Mouse (Mus musculus) spleen, adult 18-20 months (tissue): ENCODE data around the gene Tdrd1.
"Not testable (repeated sequence)": the region's sequence is repeated elsewhere in the genome, so short reads cannot be mapped to it uniquely, and the experiment has no call there.

Experiments used
- DNase-seq, 2 experiments: peaks; one replicate each; pipeline ENCODE4 v3.0.0; 2022; ENCODE audit warnings: mixed read lengths in 2 of 2

Tdrd1 gene

DNA sequence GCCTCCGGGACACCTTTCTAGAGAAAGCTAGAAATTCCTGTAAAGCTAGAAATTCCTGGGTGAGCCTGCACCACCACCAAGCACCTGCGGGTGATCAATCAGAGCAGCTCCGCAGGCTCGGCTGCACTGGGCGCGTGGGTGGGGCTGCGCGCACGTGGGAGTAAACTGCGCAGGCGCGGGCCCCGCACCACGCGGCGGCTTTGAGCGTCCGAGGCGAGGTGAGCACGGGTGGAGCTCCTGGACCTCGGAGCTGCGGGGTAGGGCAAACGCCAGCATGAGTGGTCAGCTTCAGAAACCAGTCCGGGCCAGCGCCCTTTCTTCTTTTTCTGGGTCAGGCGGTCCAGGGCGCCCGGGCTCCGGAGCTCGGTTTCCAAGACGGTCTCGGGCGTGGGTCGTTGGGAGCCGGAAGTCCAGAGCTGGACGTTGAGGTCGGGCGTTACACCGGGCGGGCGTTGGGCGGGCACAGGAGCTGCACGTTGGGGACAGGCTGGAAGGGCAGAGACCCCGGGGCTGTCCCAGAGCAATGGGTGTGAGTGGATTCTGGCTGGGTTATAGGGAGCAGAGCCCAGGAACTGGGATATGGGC, at the start of gene Tdrd1:
TSS of gene Tdrd1 (plus strand) at position 163 of the 585 bp plus-strand sequence.
- DNase-seq = no peak

DNA sequence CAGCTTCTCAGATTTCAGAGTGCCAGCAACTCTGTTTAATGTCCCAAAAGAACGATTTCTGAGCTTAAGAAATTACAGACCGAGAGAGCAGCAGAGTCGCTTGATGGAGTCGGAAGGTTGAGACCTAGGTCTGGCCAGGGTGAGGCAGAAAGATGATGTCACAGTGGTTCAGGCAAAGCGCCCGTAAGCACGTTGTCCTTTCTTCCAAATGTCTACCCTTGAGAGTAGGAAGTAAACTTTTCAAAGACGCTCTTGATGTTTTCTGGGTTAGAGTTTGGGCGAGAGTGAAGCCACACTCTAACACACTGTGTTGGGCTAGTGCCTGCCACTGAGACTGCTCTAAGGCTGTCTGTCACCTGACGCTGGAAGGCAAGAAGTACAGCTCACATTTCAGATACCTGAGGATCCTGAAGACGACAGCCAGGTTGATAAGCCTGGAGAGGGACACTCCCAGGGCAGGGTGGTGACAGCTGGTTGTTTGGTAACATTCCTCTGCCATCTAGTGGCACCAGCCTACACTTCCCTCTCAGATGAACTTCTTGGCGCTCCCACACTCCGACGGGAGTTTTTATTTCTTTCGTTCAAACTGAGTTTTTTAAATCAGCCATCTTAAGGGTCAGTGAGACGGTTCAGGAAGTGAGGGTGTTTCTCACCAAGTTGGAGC, 49.2 kb upstream of the Tdrd1 start:
- peak in 1 of 2 experiments; percentile 13 for DNase-seq

DNA sequence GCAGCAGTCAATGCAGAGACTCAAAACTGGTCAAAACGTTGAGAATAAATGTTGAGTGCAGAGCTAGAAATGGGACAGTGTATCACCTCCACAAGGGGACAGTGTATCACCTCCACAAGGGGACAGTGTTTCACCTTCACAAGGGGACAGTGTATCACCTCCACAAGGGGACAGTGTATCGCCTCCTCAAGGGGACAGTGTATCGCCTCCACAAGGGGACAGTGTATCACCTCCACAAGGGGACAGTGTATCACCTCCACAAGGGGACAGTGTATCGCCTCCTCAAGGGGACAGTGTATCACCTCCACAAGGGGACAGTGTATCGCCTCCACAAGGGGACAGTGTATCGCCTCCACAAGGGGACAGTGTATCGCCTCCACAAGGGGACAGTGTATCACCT, 47.5 kb upstream of the Tdrd1 start:
- not testable (repeated sequence) for DNase-seq

DNA sequence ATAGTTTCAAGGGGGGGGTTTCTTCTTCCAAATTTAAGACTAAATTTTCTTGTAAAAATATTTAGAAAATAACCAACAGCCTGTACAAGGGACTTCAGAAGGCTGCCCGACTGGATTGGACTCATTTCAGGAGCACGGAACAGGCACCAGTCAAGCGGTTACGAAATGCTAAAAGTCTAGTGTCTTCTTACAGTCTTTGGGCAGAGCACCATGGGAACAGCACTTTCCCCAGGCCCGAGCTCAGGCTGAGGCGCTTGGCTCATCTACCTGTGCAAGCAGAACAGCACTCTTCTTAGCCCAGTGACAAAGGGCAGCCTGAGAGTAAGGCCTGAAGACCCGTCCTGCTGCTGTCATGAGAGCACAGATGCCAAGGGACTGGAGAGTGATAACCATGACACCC, 38.1 kb upstream of the Tdrd1 start:
- DNase-seq = no peak

DNA sequence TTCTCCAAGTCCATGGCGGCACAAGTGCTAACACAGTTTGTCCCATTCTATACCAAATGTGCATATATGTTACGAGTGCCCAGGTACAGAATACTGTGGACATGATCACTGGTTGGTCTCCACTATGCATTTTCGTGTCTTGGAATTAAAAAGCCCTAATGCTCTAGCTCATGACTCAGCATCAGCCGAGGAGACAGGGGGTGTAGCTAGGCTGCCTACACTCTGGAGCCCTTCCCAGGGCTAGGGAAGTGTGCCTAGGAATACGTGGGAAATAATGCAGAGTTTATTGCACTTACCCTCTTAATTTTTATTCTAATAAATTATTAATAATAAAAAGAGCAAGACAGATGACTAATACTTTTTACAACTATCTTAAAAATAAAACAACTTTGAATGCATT, 37.1 kb upstream of the Tdrd1 start:
- DNase-seq = no peak

DNA sequence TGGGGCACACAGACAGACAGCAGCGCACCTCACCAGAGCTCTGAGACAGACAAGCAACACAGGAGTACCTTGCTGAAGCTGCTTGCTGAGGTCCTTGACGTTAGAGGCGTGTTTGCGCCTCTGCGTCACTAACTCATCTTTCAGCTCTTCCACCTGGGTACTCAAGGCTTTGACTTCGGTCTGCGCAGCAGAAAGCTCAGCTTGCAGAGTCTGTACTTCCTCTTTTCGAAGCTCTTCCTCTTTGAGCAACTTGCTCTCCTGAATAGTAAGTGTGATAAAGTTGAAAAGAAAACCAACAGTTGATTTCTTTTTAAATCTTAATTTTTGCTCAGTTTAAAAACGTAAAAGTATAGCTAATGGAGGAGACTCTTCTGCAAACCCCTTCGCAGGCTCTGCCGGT, 28.6 kb upstream of the Tdrd1 start:
- DNase-seq = peak in 1 of 2 experiments; percentile 25

DNA sequence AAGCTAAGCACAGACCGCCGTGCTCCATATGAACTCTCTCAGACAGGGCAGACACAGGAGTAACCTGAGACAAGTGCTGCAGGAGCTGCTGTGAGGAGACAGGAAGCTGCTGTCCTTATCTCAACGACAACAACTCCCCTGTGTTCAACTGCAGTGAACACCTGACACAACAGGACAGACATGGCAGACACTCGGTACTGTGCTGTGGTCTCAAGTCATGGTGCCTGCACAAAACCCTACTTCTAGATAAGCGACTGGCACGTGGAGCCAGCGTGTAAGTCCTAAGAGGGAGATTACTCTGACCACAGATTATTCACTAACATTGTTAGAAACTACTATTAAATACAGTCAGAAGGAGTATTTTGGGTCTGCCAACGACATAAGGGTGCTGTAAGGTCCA, 25.8 kb upstream of the Tdrd1 start:
- no peak for DNase-seq

DNA sequence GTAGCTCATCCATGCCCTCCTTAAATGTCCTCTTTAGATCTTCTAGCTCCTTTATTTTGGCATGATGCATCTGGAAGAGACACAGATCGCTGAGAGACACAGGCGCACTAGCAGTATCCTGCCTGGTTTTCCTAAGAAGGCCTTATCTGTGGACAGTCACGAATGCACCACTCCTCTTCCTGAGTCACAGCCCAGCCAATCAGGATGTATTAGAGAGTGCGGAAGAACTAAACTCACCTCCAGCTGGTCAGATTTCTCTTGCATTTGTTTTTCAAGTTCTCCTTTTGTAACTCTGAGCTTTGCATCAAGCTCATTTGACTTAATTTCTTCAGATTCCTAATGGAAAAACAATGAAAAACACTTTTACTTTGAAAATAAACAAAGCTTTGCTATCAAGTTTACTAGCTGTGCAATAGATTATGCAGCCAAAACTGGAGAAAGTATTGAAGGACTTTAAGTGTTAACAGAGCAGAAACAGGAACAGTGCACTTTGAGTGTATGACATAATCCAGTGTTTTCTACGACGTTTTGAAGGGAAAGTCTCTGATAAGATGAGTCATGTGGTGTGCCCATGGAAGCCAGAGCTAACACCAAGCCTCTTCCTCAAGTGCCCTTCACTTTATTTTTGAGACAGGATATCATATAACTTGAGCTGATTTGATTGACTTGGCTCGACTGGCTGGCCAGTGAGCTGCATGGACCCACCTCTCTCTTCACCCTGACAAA, 24.9 kb upstream of the Tdrd1 start:
- no peak for DNase-seq

DNA sequence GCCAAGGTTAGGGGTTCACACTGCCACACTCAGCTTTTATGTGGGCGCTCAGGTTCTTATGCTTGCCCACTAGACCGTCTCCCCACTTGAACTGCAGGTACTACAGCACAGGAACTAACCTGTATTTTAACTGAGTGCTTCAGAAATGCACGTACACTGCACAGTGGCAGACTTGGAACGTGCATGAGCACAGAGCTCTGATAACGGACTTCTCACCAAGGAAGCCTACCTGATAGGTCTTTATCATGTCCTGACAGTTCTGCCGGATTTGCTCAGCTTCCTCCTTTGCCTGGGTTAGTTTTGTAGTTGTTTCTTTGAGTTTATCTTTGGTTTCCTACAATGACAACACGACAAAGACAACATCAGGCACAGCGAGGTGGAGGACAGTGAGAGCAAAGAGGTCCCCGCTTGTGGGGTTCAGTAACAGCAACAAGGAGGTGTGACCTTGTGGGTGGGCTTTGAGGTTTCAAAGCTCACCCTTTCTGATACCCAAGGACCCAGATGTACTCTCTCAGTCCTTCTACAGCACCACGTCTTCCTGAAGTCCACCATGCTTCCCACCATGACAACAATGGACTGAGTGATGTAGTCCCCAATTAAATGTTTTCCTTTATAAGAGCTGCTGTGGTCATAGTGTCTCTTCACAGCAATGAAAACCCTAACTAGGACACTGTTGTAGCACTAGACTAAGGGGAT, 24.2 kb upstream of the Tdrd1 start:
- DNase-seq = no peak

DNA sequence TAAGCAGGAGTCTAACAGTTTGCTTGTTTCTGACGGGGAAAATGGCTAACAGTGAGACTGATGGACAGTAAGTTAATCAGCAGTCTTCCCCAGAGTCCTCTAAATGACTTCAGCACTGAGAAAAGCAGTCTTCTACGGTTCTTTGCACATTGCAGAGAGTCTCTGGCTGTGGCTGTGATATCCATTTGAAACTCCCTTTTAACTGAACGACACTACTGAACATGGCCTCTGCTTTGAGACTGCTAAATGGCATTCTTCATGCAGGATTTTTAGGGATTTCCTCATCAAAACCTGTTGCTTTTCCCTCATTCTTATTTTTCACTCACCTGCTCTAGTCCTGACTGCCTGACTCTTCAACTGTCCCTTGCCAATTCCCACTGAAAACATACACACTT, 23.7 kb upstream of the Tdrd1 start:
- no peak for DNase-seq

DNA sequence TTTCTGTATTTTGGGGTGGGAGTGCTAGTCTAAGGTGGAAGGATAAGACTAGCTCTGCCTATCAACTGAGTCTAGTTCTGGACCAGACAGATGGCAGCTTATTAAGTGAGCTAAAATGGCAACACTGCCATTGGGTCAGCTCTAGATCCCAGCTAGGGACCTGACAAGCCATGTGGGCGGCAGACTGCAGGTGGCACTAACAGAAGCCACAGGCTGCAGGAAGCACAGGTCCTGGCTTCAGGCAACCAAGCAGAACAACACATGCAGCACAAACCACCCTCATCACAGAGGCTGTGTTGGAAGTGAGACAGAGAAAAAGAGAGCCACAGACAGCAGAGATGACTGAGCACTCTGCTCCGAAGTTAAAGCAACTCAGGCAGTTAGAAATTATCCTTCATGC, 20.6 kb upstream of the Tdrd1 start:
- peak; percentile 22 to 39 for DNase-seq

DNA sequence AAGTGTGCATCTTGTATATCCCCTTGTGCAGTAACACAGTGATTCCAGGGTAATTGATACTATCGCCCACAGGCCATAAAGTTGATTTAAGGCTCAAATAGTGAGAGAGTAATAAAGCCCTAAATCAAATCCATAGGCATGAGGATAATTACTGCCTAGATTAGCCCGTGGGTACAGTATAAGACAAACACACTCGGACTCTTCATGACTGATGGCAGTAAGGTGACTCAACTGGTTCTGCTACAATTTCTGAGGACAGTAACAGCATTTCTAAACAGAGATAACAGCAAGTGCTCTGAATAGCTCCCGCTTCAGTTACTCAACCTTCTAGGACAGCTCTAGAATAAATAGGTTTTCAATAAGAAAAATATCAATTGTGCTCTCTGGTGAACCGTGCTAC, 18.9 kb upstream of the Tdrd1 start:
- no peak for DNase-seq

DNA sequence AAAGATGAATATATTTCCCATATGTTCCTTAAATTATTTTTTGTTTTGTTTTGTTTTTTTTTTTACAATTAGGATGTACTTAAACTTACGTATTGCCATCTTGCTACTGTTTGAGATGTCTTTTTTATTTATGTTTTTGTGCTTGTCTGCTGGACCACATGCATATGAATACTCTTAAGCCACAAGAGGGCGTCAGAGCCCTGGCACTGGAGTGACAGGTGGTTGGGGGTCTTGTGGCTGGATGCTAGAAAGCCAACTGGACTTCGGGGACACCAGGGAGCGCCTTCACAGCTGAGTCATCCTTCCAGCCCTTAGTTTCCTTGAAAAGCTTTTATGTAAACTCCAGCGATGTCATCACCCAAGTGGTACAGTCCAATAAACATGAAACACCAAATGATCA, 17.2 kb upstream of the Tdrd1 start:
- DNase-seq = no peak

DNA sequence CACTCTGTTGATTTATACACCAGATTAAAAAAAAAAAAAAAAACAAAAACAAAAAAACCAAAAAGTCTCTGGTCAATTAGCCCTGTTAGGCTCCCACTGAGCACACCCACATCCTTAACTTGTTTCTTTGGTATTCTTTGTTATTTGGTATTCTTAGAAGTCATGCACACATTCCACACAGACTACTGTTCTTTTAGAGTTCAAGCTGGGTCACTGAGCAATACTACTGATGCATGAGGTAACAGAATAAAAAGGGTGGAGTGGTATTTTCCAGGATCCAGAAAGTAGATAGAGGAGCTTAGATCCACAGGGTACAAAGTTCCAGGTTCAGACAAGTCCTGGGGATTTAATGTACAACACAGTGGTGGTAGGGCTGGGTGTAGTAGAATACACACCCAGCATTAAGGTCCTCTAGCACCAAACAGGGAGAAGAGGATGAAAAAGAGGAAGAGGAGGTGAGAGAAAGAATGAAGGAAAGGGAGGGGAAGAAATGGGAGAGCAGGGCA, 15.3 kb upstream of the Tdrd1 start:
- DNase-seq = no peak

DNA sequence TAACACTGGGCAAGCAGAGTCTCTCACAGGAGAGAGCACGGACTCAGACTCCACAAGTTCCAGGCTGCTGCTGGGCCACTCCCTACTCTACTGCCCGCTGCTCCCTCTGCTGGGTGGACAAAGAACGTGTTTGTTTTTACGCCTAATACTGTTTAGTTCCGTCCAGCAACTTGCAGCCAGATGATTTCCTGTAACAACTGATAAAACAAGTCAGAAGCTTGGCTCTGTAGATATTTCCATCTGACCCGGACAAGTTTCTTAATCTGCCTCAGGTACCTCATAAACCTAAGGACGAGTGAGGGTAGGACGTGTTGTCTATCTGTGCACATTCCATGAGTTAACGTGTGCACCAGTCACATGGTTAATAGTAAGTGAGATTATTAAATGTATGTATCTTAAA, 14.4 kb upstream of the Tdrd1 start:
- peak in 1 of 2 experiments; percentile 49 for DNase-seq

DNA sequence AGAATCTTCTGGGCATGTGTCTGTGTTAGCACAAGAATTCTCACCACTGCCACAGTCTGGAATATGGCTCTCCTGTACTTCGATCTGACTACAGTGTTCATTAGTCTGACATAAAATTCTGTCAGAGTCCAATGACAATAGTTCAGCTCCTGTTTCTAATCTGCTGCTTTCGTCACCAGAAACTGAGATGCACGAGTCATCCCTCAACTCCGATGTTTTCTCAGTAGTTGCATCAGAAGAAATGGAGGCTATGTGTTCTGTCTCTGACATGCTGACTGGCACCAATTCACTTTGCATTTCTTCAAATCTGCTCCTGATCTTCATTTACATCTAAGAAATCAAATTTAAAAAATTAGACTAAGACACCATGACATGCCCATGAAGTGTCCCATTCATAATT, 12.6 kb upstream of the Tdrd1 start:
- DNase-seq = no peak

DNA sequence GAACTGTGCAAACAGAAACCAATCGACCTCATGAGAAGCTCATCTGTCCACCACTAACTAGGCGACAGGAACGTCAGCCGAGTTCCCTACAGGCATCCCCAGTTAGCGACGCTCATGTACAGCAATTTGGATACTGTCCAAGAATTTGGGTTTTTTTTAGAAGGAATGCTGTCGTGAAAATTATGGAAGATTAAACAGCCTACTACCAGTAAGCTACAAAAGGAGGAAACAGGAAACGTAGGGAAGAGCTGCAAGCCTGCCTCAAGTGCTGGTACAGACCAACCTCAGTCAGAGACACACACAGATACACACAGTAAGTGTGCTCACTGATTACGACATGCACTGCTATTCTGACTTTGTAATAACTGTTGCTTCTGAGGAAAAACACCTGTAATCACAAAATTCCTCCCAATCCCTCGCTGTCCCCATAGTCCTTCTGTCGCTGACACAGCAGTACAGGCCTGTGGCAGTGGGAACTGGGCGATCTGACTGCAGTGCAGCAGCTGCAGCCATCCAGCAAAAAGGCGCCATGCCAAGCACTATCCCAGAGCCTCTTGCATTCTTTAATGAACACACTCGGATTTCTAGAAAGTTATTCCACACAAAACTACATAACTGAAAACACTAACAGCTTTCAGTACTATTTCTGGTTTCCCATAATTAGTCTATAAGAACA, 8.0 kb upstream of the Tdrd1 start:
- DNase-seq = no peak

DNA sequence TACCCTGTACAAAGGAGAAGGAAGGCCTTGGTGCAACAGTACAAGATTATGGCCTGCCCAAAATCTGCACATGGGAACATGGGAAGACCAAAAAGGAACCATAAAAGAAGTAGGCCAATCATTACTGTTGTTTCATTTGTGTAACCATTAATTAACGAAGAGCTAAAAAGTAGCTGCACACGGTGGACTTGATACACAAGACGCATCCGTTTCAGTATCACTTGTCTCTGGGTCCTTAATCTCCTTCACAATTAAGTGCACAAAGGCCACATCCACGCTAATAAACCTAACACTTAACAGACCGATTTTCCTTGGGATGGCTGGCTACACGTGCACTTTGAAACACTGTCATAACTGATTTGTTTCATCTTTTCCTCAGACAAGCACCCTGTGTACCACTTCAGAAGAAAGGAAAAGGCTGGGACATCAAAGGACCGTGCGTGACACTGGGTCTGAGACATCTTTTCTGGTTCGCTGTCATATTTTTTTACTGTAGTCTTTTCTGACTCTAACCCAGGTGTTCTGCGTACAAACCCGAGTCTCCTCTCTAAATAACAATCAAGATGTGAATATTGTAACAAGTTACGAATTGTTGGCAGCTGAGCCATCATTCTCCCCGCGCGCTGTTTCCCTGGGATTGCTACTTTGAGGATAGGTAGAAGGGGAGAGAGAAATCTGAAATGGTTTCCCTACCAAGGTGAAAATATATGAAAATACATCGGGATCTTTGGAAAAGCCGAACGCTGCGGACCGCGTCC, 4.8 kb upstream of the Tdrd1 start:
- DNase-seq = no peak

DNA sequence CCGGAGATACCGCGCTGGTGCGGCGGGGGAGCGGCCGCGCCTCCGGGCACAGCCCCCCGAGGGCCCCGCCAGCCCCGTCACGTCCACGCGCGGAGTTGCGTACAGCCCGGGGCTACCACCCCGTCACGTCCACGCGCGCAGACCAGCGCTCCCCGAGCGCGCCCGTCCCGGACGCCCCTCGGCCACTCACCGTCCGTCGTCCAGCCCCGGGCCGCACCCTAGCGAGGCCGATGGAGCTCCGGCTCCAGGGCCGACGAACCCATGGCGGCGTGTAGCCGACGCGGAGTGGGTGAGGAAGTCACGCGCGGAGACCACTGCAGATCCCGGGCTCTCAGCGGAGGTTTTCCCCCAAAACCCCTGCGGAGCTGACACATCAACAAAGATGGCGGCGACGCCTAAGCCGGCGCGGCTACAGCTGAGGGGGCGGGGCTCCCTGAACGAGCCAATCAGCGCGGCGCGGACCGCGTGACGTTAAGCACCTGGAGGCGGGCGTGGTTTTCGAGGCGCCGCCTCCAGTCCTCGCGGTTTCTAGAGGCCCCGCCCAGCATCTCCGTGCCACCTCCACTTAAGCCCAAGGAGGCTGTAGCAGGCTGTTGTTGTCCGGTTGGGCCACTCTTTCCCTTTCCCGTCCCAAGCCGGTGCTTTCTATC, 4.1 kb upstream of the Tdrd1 start, which contains the start of gene Ccdc186:
TSS of gene Ccdc186 (minus strand) at position 393 of the 650 bp plus-strand sequence.
- peak; percentile 91 to 96 for DNase-seq

DNA sequence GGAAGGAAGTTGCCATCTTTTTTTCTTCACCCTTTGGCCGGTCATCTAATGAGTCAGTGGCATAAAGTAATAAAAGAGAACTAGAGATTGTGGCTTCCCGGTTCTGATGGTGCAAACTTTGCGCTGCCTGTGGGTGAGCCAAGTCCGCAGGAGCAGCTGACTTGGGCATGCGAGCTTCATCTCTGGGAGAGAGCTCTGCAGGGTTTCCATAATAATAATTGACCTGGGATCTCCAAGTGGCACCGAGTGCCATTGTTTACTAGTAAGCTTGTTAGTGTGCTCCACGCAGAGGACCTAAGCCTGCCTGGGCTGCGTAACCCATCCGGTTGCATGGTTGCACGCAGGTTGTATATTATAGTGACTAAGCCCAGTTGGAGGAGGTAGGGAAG, 3.6 kb upstream of the Tdrd1 start:
- no peak for DNase-seq

DNA sequence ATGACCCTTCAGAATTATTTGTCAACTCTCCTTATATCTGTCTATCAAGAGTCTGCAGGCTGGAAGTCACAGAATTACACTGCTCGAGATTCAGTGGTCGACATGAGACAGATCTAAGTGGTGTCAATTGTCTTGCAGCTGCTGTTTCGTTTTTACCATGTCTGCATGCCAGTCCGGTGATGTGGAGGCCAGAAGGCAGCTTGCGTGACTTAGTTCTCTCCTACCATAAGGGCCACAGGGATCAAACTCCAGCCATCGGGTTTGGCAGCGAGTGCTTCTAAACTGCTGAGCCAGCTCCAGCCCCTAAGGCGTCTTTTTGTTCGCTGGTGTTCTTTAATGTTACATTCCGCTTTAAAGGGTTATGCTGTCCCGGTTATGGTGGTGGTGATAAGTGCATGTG, 2.3 kb downstream of the Tdrd1 start:
- no peak for DNase-seq

DNA sequence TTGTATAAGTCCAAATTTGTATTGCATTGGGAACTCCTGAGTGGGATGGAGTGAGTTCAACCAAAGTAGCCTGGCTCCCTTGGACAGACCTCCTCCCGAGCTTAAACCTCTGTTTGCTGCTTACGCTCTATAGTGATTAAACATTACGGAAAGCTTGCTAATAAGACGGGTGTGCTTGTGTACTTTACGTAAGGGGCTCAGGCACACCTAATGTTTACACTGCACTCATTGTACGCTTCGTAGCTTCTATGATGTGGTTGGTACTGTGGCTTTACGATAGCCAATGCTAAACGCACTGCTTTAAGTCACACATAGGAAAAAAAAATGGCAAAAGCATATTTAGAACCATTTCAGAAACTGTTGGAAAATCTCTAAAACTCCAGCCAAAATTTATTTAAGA, 3.3 kb downstream of the Tdrd1 start:
- DNase-seq = no peak
